Mouse (Mus musculus) liver, adult 2 months (tissue): ENCODE measurements around the gene Pet100. TPM values are rescaled to one million over a fixed set of nuclear protein-coding genes. Genes with fewer than 3 reads are reported as not detected.

Experiments used
- DNase-seq: peaks from one replicate; pipeline ENCODE4 v3.0.0-alpha.2; 2011; ENCODE audit warnings: low read depth, low spot score; ENCODE audit errors: extremely low read depth
- H3K27ac ChIP-seq: fragments of 200-500 bp; replicated peaks from 2 replicates; pipeline ENCODE4 v1.5.1; 2012; ENCODE audit warnings: low read depth, mild to moderate bottlenecking, control low read depth, inconsistent platforms, low read length; ENCODE audit not compliant: insufficient read depth
- H3K27me3 ChIP-seq: fragments of 200-500 bp; 2 replicates; pipeline ENCODE4 v1.6.1; 2012; ENCODE audit warnings: mild to moderate bottlenecking, moderate library complexity, low read length, inconsistent platforms; ENCODE audit not compliant: control insufficient read depth, insufficient read depth
- H3K36me3 ChIP-seq: fragments of 200-500 bp; 2 replicates; pipeline ENCODE4 v1.6.1; 2012; ENCODE audit warnings: low read length, inconsistent platforms; ENCODE audit not compliant: control insufficient read depth, insufficient read depth
- H3K4me1 ChIP-seq: fragments of 200-500 bp; 2 replicates; pipeline ENCODE4 v1.6.1; 2011; ENCODE audit warnings: low read length; ENCODE audit not compliant: control insufficient read depth, insufficient read depth
- H3K4me3 ChIP-seq: fragments of 200-500 bp; 2 replicates; pipeline ENCODE4 v1.5.1; 2011; ENCODE audit warnings: low read depth, mild to moderate bottlenecking, control low read depth, low read length, moderate library complexity; ENCODE audit not compliant: insufficient read depth
- H3K79me2 ChIP-seq: fragments of 200-500 bp; 2 replicates; pipeline ENCODE4 v1.6.1; 2012; ENCODE audit warnings: inconsistent platforms, mild to moderate bottlenecking, low read length, moderate library complexity; ENCODE audit not compliant: control insufficient read depth, insufficient read depth
- H3K9ac ChIP-seq: fragments of 200-500 bp; 2 replicates; pipeline ENCODE4 v1.6.1; 2012; ENCODE audit warnings: low read depth, mild to moderate bottlenecking, control low read depth, inconsistent platforms, low read length
- CTCF ChIP-seq: fragments of 200-500 bp; IDR thresholded peaks from 2 replicates; pipeline ENCODE4 v1.5.1; 2011; ENCODE audit warnings: low read depth, low read length, control low read depth
- POLR2A ChIP-seq: fragments of 200-500 bp; IDR thresholded peaks from 2 replicates; pipeline ENCODE4 v1.6.1; 2011; ENCODE audit warnings: low read length, control low read depth; ENCODE audit not compliant: insufficient read depth; ENCODE audit errors: extremely low read depth
- WGBS: fragments of 180-500 bp; shearing (Covaris S2); methylation state at CpG from one replicate; pipeline ENCODE4 v1.1.7; 2018; 5-methylcytosine and 5-hydroxymethylcytosine counted together
- polyA plus RNA-seq: library from polyadenylated mRNA; depleted of rRNA; stranded (reverse); fragments of >200 nt; gene quantifications from 2 replicates; pipeline ENCODE4 v1.2.3, GENCODE M21; 2012
- total RNA-seq: library from RNA; depleted of rRNA; stranded (reverse); fragments of >200 nt; gene quantifications from 2 replicates; pipeline ENCODE4 v1.2.3, GENCODE M21; 2014

Pet100 gene
- total and polyA plus RNA-seq, 2 experiments, result 12.8 to 26.1 TPM

DNA sequence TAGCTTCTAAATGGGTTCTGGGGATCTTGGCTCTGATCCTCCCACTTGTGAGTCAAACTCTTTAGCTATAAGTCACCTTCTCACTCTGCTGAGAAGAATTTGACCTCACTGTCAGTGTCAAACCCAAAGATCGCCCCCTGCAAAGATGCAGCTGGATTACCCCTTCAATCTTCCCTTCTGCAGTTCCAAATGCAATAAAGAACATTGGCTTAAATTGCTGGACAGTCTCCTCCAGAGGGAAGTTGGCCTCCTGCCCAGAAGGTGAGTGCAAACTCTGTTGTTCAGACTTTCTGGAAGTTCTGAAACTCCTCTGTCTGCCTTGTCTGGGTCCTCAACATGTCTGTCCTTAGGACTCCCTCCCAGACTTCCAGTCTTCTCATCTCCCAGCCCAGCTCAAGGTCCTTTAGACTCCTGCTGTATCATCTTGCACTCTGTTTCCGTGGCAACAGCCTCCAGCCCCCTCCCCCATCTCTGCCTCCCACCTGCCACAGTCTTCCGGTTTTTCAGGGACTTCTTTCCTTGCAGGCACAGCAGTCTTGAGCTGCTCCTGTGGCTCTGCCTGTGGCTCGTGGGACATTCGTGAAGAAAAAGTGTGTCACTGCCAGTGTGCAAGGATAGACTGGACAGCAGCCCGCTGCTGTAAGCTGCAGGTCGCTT is 35.5 kb downstream of the Pet100 start:
- DNase-seq, result no peak
- no peak overlapping the region for H3K27ac ChIP-seq
- no peaks in the 10 kb centered on the region for H3K36me3 ChIP-seq
- H3K9ac ChIP-seq, result no peak overlapping the region
- TF ChIP-seq CTCF (no peak), POLR2A (no peak)
- no peaks in the 10 kb centered on the region for H3K4me1 ChIP-seq
- H3K27me3 ChIP-seq, result no peaks in the 10 kb centered on the region
- WGBS, result 41% methylated on average over 7 of the region's 7 CpGs
- H3K4me3 ChIP-seq, result no peak overlapping the region
- no peaks in the 10 kb centered on the region for H3K79me2 ChIP-seq

DNA sequence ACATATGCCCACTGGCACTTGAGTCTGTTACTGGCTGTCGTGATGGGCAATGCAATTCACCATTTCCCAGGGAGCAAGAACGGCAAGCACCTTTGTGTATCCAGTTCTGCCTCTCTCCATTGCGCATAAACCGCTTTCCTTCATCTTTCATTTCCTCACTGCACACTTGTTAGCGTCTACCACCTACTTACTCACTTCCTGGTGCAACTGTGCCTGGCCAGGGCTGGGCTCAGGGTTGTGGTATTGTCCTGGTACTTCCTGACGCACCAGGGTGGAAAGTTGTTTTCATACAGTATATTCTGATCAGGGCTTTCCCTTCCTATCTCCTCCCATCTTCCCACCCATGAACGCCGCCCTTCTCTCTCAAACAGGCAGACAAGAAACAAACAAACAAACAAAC is 39.5 kb downstream of the Pet100 start:
- 72% methylated on average over 8 of the region's 8 CpGs for WGBS
- no peak for TF ChIP-seq CTCF
- no peak for TF ChIP-seq POLR2A
- H3K4me3 ChIP-seq, result no peak overlapping the region
- H3K9ac ChIP-seq, result no peak overlapping the region
- DNase-seq, result no peak
- no peaks in the 10 kb centered on the region for H3K36me3 ChIP-seq
- no peak overlapping the region for H3K27ac ChIP-seq
- H3K27me3 ChIP-seq, result no peaks in the 10 kb centered on the region
- no peaks in the 10 kb centered on the region for H3K4me1 ChIP-seq
- no peaks in the 10 kb centered on the region for H3K79me2 ChIP-seq

DNA sequence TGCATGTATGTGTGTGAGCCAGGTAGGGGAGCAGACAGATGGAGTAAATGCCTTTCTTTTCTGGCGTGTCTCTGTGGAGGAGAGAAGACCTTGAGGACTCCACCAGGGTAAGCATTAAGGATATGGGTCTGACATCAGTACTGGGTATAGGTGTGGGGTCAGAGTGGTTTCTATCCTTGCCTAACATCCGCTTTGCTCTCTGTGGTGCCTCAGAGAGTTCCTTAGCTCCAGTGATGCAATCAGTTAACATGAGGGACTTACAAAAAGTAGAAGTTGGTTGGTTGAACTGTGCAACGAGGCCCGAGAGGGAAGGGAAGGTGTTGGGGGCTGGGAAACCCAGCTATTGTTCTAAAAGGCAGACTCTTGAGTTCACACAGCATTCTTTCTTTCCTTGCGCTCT is 43.1 kb downstream of the Pet100 start:
- no peak for DNase-seq
- Histone ChIP-seq H3K27ac (no peak overlapping the region), H3K27me3 (no peaks in the 10 kb centered on the region), H3K36me3 (no peaks in the 10 kb centered on the region), H3K9ac (no peak overlapping the region), H3K4me1 (no peaks in the 10 kb centered on the region), H3K4me3 (no peak overlapping the region), H3K79me2 (no peaks in the 10 kb centered on the region)
- TF ChIP-seq POLR2A (no peak), CTCF (no peak)
- 52% methylated on average over 5 of the region's 5 CpGs for WGBS

DNA sequence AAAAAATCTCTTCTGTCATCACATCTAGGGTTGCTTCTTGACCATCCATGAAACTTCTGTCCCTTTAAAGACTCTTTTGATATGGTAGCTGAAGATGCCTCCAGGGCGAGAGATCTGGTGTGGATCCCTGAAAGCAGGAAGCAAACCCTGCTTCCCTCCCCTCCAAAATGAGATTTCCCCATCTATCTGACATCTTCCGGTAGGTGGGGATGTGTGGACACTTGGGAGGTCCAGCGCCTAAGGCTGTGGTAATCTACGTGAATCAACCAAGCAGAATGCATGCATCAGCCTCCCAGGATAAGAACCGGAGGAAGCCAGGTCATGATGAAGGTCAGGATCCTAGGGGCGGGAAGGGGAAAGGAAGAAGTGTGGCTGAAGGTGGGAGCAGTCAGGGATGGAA is 44.2 kb downstream of the Pet100 start, which contains the start of gene Mcemp1:
Gene Mcemp1, plus strand, starts transcription at position 248 of the 400 bp plus-strand sequence.
- Histone ChIP-seq H3K4me3 (no peak within 1 kb of the TSS), H3K79me2 (no peaks in the 10 kb centered on the region), H3K9ac (no peak within 1 kb of the TSS), H3K4me1 (no peaks in the 10 kb centered on the region), H3K27ac (no peak within 1 kb of the TSS), H3K27me3 (no peaks in the 10 kb centered on the region), H3K36me3 (no peaks in the 10 kb centered on the region)
- no peak for DNase-seq
- WGBS, result 70% methylated on average over 6 of the region's 6 CpGs
- TF ChIP-seq POLR2A (no peak), CTCF (no peak)

DNA sequence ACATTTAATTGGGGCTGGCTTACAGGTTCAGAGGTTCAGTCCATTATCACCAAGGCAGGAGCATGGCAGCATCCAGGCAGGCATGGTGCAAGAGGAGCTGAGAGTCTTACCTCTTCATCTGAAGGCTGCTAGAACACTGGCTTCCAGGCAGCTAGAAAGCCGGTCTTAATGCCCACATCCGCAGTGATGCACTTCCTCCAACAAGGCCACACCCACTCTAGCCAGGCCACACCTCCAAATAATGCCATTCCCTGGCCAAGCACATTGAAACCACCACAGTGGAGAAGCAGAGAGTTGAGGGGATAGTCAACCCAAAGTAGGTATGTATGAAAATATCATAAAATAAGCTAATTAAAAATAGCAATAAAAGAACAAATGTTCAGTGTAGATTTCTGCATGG is 49.0 kb downstream of the Pet100 start:
- Histone ChIP-seq H3K27me3 (no peaks in the 10 kb centered on the region), H3K36me3 (no peaks in the 10 kb centered on the region), H3K27ac (no peak overlapping the region), H3K4me3 (no peak overlapping the region), H3K9ac (no peak overlapping the region), H3K79me2 (no peaks in the 10 kb centered on the region), H3K4me1 (peaks cover 1% of the 10 kb centered on the region; the same call in 1 of the 2 replicates)
- 72% methylated on average over 2 of the region's 2 CpGs for WGBS
- no peak for DNase-seq
- TF ChIP-seq CTCF, result no peak
- no peak for TF ChIP-seq POLR2A

DNA sequence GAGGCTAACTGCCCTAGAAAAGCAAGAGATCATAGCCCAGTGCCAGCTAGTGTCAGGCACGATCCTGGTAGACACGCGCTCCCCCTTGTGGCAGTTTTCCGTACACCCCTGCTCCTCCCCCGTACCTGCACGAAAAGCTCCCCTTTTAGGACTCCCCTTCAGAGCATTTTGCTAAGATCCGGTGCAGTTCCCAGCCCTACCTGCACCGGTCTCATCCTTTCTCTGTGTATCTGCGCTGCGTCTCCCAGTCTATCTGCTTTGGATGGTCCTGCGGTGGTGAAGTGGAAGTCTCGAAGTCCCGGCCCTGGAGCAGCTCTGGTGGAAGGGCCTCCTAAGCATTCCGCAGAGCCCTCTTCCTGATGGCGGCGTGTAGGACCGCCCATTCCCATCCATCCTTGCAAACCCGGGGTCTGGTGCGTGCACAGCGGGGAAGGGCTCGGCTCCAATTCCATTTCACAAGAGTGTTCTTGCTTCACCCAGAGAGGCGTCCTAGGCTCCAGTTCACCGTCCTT is 50.7 kb downstream of the Pet100 start, which contains the start of gene Fcor:
Gene Fcor, minus strand, starts transcription at position 383 of the 512 bp plus-strand sequence.
- H3K27me3 ChIP-seq, result no peaks in the 10 kb centered on the region
- no peak within 1 kb of the TSS for H3K27ac ChIP-seq
- H3K9ac ChIP-seq, result peak within 1 kb of the TSS; percentile 57
- H3K4me3 ChIP-seq, result peak within 1 kb of the TSS; percentile 49
- under 1% methylated on average over 23 of the region's 23 CpGs for WGBS
- DNase-seq, result peak; percentile 72
- TF ChIP-seq POLR2A (no peak), CTCF (peak; percentile 97)
- H3K79me2 ChIP-seq, result no peaks in the 10 kb centered on the region
- H3K4me1 ChIP-seq, result peaks cover 1% of the 10 kb centered on the region; the same call in 1 of the 2 replicates
- H3K36me3 ChIP-seq, result no peaks in the 10 kb centered on the region
